Mouse (Mus musculus) MEL (cell line): ENCODE measurements at regions not wholly inside any gene's neighbourhood (a gene's known extent, or its start where the extent isn't known, plus 50 kb on each side); places are given as distances from the start of the nearest gene placed in this dataset.

Experiments used
- DNase-seq: peaks from one replicate; pipeline ENCODE4 v3.0.0; 2011; ENCODE audit warnings: low read depth, low spot score
- H3K27ac ChIP-seq: 2 replicates; pipeline ENCODE4 v1.5.1; 2012; ENCODE audit warnings: low read depth, mild to moderate bottlenecking, control low read depth, low read length, moderate library complexity; ENCODE audit not compliant: control insufficient read depth
- H3K27me3 ChIP-seq, 2 experiments: fragments of 150-350 bp in 1 of 2; sonication (generic) in 1 of 2; 2 replicates each; pipeline ENCODE4 v1.6.1; 2012; ENCODE audit warnings: low read length in 2 of 2, mild to moderate bottlenecking in 2 of 2, improper control_type of control experiment in 1 of 2, moderate library complexity in 1 of 2; ENCODE audit not compliant: insufficient read depth in 2 of 2, control insufficient read depth in 1 of 2
- H3K36me3 ChIP-seq, 2 experiments: 2 replicates each; pipeline ENCODE4 v1.6.1; 2012 to 2014; ENCODE audit warnings: low read length in 2 of 2, improper control_type of control experiment in 1 of 2, inconsistent platforms in 1 of 2, mild to moderate bottlenecking in 1 of 2; ENCODE audit not compliant: insufficient read depth in 2 of 2, control insufficient read depth in 1 of 2
- H3K4me1 ChIP-seq, 2 experiments: fragments of 150-350 bp in 1 of 2; sonication (generic) in 1 of 2; 2 replicates each; pipeline ENCODE4 v1.6.1; 2012; ENCODE audit warnings: low read length in 2 of 2, improper control_type of control experiment in 1 of 2, mild to moderate bottlenecking in 1 of 2; ENCODE audit not compliant: insufficient read depth in 2 of 2, control insufficient read depth in 1 of 2
- H3K4me3 ChIP-seq, 2 experiments: fragments of 150-350 bp in 1 of 2; sonication (generic) in 1 of 2; 2 replicates each; pipeline ENCODE4 v1.5.1; 2012; ENCODE audit warnings: low read depth in 2 of 2, low read length in 2 of 2, mild to moderate bottlenecking in 2 of 2, moderate library complexity in 2 of 2, control low read depth in 1 of 2, improper control_type of control experiment in 1 of 2; ENCODE audit not compliant: control insufficient read depth in 1 of 2, insufficient read depth in 1 of 2
- H3K79me2 ChIP-seq: 2 replicates; pipeline ENCODE4 v1.6.1; 2012; ENCODE audit warnings: mild to moderate bottlenecking, low read length, moderate library complexity; ENCODE audit not compliant: control insufficient read depth, poor library complexity, insufficient read depth
- H3K9ac ChIP-seq: 2 replicates; pipeline ENCODE4 v1.6.1; 2012; ENCODE audit warnings: low read depth, mild to moderate bottlenecking, control low read depth, low read length, moderate library complexity; ENCODE audit not compliant: control insufficient read depth, poor library complexity, severe bottlenecking
- H3K9me3 ChIP-seq: fragments of 150-350 bp; sonication (generic); replicated peaks from 2 replicates; pipeline ENCODE4 v1.6.1; 2012; ENCODE audit warnings: mild to moderate bottlenecking, low read length, improper control_type of control experiment, moderate library complexity; ENCODE audit not compliant: insufficient read depth
- BHLHE40 ChIP-seq: IDR thresholded peaks from 2 replicates; pipeline ENCODE4 v1.6.1; 2012; ENCODE audit warnings: low read depth, mild to moderate bottlenecking, inconsistent platforms, low read length, improper control_type of control experiment, borderline replicate concordance
- CHD1 ChIP-seq: IDR thresholded peaks from 2 replicates; pipeline ENCODE4 v1.6.1; 2012; ENCODE audit warnings: low read depth, mild to moderate bottlenecking, inconsistent platforms, low read length, improper control_type of control experiment
- CHD2 ChIP-seq: IDR thresholded peaks from 2 replicates; pipeline ENCODE4 v1.6.1; 2011; ENCODE audit warnings: low read length, improper control_type of control experiment
- CTCF ChIP-seq, 3 experiments: IDR thresholded peaks in 2 of 3; conservative IDR thresholded peaks in 1 of 3; 2 replicates each; pipeline ENCODE4 v1.5.1; 2011 to 2012; ENCODE audit warnings: low read length in 3 of 3, low read depth in 2 of 3, mild to moderate bottlenecking in 2 of 3, improper control_type of control experiment in 1 of 3, inconsistent platforms in 1 of 3, mixed read lengths in 1 of 3, moderate library complexity in 1 of 3; ENCODE audit not compliant: control insufficient read depth in 1 of 3, insufficient read depth in 1 of 3, poor library complexity in 1 of 3, severe bottlenecking in 1 of 3
- E2F4 ChIP-seq: IDR thresholded peaks from 2 replicates; pipeline ENCODE4 v1.6.1; 2011; ENCODE audit warnings: low read depth, low read length, improper control_type of control experiment, borderline replicate concordance
- EP300 ChIP-seq, 2 experiments: IDR thresholded peaks; 2 replicates each; pipeline ENCODE4 v1.6.1; 2011; ENCODE audit warnings: improper control_type of control experiment in 2 of 2, low read length in 2 of 2, low read depth in 1 of 2, mild to moderate bottlenecking in 1 of 2
- ETS1 ChIP-seq: IDR thresholded peaks from 2 replicates; pipeline ENCODE4 v1.6.1; 2012; ENCODE audit warnings: low read depth, mild to moderate bottlenecking, inconsistent platforms, low read length, improper control_type of control experiment, moderate library complexity
- GATA1 ChIP-seq: IDR thresholded peaks from 2 replicates; pipeline ENCODE4 v1.6.1; 2011; ENCODE audit warnings: low read depth, low read length, improper control_type of control experiment
- JUND ChIP-seq: IDR thresholded peaks from 2 replicates; pipeline ENCODE4 v1.6.1; 2011; ENCODE audit warnings: low read depth, mild to moderate bottlenecking, improper control_type of control experiment, low read length
- MAX ChIP-seq: IDR thresholded peaks from 2 replicates; pipeline ENCODE4 v1.6.1; 2011; ENCODE audit warnings: low read length, improper control_type of control experiment
- MYB ChIP-seq: IDR thresholded peaks from 2 replicates; pipeline ENCODE4 v1.6.1; 2011; ENCODE audit warnings: mild to moderate bottlenecking, low read depth, low read length, improper control_type of control experiment
- POLR2AphosphoS5 ChIP-seq: IDR thresholded peaks from 2 replicates; pipeline ENCODE4 v1.6.1; 2012; ENCODE audit warnings: low read depth, borderline replicate concordance, mild to moderate bottlenecking, inconsistent platforms, low read length, moderate library complexity, mixed read lengths
- RAD21 ChIP-seq: IDR thresholded peaks from 2 replicates; pipeline ENCODE4 v1.6.1; 2011; ENCODE audit warnings: mild to moderate bottlenecking, low read depth, low read length, improper control_type of control experiment
- RCOR1 ChIP-seq: IDR thresholded peaks from 2 replicates; pipeline ENCODE4 v1.6.1; 2012; ENCODE audit warnings: low read depth, mild to moderate bottlenecking, inconsistent platforms, low read length, improper control_type of control experiment
- SIN3A ChIP-seq: IDR thresholded peaks from 2 replicates; pipeline ENCODE4 v1.6.1; 2012; ENCODE audit warnings: low read length, improper control_type of control experiment, inconsistent platforms
- TAL1 ChIP-seq: IDR thresholded peaks from 2 replicates; pipeline ENCODE4 v1.6.1; 2012; ENCODE audit warnings: mild to moderate bottlenecking, inconsistent platforms, low read length, moderate library complexity, mixed read lengths
- TBP ChIP-seq: IDR thresholded peaks from 2 replicates; pipeline ENCODE4 v1.8.0; 2011; ENCODE audit warnings: low read depth, low read length, improper control_type of control experiment
- UBTF ChIP-seq: IDR thresholded peaks from 2 replicates; pipeline ENCODE4 v1.6.1; 2012; ENCODE audit warnings: low read depth, mild to moderate bottlenecking, inconsistent platforms, low read length, improper control_type of control experiment, moderate library complexity, borderline replicate concordance; ENCODE audit not compliant: insufficient read depth
- ZC3H11A ChIP-seq: IDR thresholded peaks from 2 replicates; pipeline ENCODE4 v1.6.1; 2012; ENCODE audit warnings: low read depth, mild to moderate bottlenecking, inconsistent platforms, low read length, improper control_type of control experiment

DNA sequence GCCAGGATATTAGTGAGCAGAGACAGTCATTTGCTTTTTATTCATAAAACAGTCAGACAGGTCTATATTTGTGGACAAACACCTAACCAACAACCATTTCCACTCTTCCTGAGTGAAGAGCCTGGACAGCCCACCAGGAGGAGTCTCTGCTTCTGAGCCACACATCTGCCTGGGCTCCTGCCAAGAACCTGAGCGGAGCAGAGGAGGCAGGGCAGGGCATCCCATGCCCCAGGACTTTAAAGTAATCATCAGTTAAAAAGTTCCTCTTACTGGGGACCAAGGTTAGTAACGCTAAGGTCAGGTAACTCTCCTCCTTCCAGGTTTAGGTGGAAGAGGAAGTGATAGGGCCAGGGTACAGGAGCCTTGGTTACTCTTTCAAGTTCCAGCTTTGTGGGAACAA is 144.1 kb upstream of the Zfp618 start:
- H3K27ac ChIP-seq: no peak overlapping the region
- H3K27me3 ChIP-seq: no peaks in the 10 kb centered on the region
- H3K4me1 ChIP-seq: no peaks in the 10 kb centered on the region
- TF ChIP-seq E2F4 (no peak), CHD2 (no peak), POLR2AphosphoS5 (no peak), GATA1 (no peak), ZC3H11A (no peak)
- TF ChIP-seq, all 39 proteins: peak for 0
- Histone ChIP-seq H3K4me3 (no peak overlapping the region), H3K79me2 (no peaks in the 10 kb centered on the region), H3K9me3 (no peaks in the 10 kb centered on the region), H3K9ac (no peak overlapping the region), H3K36me3 (no peaks in the 10 kb centered on the region)
- DNase-seq: no peak

DNA sequence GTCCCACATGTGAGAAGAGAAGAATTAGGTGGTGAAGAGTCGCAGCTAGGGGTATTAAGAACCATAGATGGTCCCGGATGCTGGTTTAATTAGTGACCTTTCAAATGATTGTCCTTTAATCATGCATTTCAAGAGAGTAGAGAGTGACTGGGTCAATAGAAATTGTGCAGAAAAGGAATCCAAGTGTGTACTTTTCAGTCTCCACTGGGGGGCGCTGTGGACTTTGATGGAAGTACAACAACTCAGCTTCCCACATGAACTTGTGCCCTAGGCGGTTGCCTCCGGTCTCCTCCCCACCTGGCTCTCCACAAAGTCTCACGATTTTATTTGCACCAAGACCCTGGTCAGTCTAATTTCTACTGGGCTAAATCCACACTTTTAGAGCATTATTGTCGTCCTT is 142.8 kb upstream of the Zfp618 start:
- no peaks in the 10 kb centered on the region for H3K36me3 ChIP-seq
- peak; percentile 3 for DNase-seq
- TF ChIP-seq CTCF (IDR thresholded peaks at IDR 0.05 in 2 of 3, conservative IDR thresholded peaks at IDR 0.05 in 1 of 3; ENCODE audit: control insufficient read depth in 1 of 3, insufficient read depth in 1 of 3, low read depth in 2 of 3, low read length in 3 of 3, poor library complexity in 1 of 3, severe bottlenecking in 1 of 3) (peak in 1 of 3 experiments; percentile 7; a peak in 1 of 6 replicates), UBTF (no peak), EP300 (IDR thresholded peaks at IDR 0.05; ENCODE audit: low read depth in 1 of 2, low read length in 2 of 2) (no peak)
- TF ChIP-seq, all 39 proteins: peak for 1

DNA sequence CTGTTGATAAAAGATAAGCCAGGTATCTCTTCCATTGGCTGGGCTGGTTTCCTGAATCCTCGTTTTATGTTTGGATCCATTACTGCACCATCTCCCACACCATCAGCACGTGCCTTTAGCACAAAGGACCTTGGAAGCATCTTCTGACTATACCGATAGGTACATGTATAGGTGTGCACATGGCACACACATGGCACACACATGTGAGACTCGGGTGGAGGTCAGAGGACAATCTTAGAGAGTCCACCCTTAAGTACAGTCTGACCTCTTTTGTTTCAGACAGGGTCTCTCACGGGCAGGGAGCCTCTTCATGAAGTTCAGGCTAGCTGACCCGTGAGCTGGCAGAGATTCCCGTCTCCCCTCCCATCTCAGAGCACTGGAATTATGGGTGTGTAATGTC is 142.3 kb upstream of the Zfp618 start:
- Histone ChIP-seq H3K9me3 (no peaks in the 10 kb centered on the region), H3K79me2 (no peaks in the 10 kb centered on the region), H3K4me1 (no peaks in the 10 kb centered on the region), H3K9ac (no peak overlapping the region), H3K4me3 (no peak overlapping the region), H3K27ac (no peak overlapping the region), H3K36me3 (no peaks in the 10 kb centered on the region), H3K27me3 (no peaks in the 10 kb centered on the region)
- no peak for TF ChIP-seq JUND
- no peak for TF ChIP-seq TAL1
- no peak for TF ChIP-seq ETS1
- no peak for TF ChIP-seq CHD1
- TF ChIP-seq UBTF: no peak
- TF ChIP-seq RCOR1: no peak
- no peak for TF ChIP-seq TBP
- TF ChIP-seq BHLHE40: no peak
- no peak for TF ChIP-seq E2F4
- TF ChIP-seq RAD21: no peak
- no peak for TF ChIP-seq MAX
- TF ChIP-seq CHD2: no peak
- no peak for TF ChIP-seq SIN3A
- no peak for TF ChIP-seq MYB
- no peak for DNase-seq

More for the DNA sequence above, 142.8 kb upstream of the Zfp618 start:
- Histone ChIP-seq H3K9me3 (no peaks in the 10 kb centered on the region), H3K4me3 (no peak overlapping the region), H3K79me2 (no peaks in the 10 kb centered on the region), H3K27me3 (no peaks in the 10 kb centered on the region), H3K27ac (no peak overlapping the region), H3K9ac (no peak overlapping the region), H3K4me1 (no peaks in the 10 kb centered on the region)
